Mouse (Mus musculus) left cerebral cortex, adult 11 months (tissue): ENCODE measurements around the gene Tmem131l.
A peak's percentile ranks its signal among the peaks of the same experiment; 100 is the strongest.

Experiments
- DNase-seq: peaks from one replicate; pipeline ENCODE4 v3.0.0; 2022; ENCODE audit warnings: low spot score

Tmem131l gene

DNA sequence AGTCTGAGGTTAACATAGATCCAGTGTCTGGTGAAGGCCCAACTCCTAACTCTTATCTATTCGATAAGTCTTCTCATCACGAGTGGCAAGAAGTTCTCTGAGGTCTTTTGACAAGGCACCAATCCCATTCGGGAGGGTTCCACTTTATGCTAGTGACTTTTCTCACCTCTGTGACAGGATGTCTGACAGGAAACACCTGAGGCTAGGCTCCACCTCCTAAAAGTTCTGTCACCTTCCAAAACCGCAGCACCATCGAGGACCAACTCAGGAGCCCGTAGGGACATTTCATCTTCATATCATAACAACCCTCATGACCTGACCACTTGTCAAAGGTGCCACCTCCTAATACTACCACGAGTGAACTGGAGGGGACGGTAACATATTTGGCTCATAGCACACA is 6.2 kb upstream of the Tmem131l start:
- DNase-seq = no peak

DNA sequence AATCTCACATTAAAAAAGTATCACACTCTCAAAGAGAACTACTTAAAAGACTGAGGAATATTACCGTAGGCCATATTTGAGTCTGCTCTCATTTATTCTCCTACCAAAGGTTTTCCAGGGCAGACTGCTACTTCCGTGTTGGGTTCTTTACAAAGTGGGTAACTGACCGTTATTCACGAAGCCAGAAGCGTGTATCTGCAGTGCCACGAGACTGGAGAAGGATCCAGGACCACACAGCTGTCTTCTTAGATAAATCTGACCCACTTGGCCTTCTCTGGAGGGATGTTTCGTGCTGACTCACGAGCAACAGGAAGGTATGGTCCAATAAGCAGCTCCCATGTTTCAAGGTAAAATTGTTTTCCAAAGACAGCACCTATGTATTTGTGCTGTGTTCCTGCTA is 1.8 kb upstream of the Tmem131l start:
- DNase-seq = no peak

DNA sequence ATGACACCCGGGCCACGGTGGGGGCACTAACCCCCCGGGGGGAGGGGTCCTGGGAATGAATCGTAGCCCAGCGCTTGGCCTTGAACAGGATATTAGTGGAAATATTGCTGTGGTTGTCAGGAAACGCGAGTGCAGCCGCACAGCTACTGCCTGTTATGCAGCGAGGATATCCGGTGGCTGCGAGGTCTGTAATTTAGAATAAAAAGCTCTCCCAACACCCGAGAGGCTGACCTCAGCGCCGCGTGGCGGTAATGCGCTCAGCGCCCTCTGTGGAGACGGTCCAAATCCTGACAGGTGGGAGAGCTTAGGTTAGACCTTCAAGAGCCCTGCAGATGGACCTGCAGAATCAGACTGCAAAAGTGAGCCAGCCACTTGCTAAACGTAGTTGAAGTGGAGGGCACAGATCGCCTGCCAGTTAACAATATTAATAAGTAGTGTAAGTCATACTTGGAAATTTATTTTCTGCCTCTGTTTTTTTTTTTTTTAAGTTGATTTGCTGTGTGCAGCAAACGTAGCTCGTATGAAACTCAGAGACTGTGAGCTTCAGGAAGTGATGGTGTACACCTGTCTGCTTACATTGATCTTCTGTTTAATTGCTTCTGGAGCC is 604 bp upstream of the Tmem131l start:
- no peak for DNase-seq

DNA sequence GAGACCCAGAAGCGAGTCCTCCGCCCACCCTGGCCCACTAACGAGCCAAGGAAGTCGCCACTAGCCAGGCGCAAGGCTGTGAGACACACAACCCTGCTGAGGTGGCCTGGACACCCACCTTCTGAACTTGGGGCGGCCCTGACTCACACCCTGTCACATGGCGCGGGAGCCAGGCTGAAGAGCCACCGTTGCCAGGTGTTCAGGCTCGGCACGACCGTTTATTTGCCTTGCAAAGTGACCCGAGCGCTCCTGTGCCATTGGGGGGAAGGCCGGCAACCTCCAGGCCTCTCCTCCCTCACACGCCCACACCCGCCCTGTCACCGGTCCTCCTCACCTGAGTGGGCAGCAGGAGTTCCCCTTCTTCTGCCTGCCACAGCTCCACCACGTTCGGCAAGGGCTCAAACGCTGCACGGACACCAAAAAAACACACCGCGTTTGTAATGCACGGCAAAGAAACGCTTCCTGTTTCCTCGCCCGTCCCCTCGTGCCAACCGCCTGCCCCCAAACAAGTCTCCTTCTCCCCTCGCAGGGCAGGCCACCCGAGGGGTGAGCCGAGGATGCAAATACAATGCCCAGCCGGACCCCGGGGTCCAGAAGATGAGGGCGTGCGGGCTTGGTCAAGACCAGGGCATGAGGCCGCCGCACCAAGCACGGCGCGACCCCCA is 862 bp downstream of the Tmem131l start:
- DNase-seq = peak; percentile 10

DNA sequence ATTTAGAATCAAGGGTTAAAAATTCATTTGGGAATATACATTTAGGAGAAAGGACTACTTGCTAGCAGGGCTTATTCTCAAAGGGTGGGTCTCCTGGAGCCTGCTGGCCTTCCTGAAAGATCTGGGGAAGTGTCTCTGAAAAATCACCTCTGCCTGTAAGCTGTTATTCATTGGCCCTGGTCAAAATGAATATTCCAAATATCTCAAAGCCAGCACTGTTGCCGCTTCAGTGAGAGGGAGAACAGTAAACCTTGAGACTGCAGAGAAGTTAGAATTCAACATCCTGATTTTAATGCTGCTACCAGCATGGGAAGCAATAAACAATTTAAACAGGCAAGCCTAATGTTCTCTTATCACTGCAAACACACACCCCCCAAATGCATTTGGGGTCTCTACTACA is 1.8 kb downstream of the Tmem131l start:
- no peak for DNase-seq

DNA sequence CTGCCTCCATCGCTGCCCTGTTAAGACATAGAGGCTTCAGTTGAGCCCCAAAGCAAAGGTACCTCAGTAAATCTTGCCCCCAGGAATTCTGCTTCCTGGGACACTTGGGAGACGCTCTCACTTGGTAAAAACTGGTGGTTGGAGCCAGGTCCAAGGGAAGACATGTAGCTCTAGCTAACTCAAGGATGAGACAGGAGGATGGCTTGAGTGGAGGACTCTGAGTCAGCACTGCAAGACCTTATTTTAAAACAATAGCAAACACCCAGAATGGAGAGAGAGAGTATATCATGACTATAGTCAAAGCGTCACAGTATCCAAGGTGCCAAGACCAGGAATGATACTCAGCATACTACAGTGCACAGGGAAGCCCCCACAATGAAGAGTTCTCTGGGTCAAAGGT is 2.4 kb downstream of the Tmem131l start:
- no peak for DNase-seq

DNA sequence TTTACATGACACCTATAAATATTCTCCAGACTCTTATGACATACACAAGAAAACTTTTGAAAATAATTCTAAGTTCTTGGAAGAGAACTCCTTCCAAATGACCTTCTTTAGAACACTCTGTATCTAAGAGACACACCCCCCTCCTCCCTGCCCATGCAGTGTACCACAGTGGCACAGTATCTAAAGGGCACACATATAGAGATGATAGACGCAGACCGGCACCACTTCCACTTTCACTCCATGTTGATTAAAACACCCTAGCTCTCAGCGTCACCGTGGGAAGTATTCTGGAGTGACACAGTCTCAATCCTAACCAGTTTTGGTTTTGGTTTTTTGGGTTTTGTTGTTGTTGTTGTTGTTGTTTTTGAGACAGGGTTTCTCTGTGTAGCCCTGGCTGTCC is 3.1 kb downstream of the Tmem131l start:
- no peak for DNase-seq

DNA sequence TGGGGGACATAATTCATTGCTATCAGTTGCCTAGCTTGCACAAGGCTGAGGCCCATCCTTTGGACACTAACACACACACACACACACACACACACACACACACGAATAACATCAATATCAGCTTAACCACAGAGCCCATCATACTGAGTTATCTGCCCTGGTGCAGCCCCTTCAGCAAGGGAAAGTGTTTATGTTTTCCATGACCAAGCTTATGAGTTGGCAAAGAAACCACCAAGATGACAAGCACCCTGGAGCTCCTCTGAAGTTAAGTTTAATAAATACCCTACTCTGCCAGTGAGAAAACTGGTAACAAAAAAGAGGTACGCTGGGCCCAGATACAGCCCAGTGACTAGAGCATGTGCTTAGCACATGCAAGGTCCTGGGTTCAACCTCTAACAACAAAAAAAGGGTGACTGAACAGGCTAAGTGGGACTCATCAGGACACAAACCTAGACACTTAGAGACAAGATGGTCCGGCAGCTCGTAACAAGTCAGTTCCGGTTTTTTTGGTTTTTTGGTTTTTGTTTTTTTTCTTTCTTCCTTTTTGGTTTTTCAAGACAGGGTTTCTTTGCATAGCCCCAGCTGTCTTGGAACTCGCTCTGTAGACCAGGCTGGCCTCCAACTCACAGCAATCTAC is 4.1 kb downstream of the Tmem131l start:
- no peak for DNase-seq

DNA sequence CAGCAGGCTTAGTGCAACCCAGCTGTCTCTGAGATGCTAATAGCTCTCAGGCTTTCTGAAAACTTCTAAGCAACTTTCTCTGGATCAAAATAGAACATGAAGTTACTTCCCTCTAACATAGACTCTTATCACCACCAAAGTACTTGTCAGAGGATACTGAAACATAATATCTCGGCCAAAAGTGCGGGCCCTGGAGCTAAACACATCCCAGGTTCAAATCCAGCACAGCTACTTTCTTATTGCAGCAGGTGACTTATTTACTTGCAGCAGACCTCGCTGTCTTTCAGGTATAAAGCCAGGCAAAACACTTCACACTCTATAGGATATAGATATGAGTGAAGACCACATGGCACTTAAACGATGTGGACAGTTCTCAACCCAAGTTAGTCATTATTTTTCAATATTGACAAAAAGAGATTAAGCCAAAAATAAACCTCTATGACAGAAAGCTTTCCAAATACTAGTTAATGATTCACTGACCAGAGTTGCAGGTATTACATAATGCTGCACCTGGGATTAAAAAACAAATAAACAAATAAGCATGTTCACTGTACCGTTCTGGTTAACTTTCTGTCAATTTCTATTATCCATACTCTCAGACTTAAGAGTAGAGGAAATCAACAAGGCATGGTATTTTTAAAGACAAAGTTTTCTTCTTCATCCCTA is 5.7 kb downstream of the Tmem131l start:
- DNase-seq = no peak

DNA sequence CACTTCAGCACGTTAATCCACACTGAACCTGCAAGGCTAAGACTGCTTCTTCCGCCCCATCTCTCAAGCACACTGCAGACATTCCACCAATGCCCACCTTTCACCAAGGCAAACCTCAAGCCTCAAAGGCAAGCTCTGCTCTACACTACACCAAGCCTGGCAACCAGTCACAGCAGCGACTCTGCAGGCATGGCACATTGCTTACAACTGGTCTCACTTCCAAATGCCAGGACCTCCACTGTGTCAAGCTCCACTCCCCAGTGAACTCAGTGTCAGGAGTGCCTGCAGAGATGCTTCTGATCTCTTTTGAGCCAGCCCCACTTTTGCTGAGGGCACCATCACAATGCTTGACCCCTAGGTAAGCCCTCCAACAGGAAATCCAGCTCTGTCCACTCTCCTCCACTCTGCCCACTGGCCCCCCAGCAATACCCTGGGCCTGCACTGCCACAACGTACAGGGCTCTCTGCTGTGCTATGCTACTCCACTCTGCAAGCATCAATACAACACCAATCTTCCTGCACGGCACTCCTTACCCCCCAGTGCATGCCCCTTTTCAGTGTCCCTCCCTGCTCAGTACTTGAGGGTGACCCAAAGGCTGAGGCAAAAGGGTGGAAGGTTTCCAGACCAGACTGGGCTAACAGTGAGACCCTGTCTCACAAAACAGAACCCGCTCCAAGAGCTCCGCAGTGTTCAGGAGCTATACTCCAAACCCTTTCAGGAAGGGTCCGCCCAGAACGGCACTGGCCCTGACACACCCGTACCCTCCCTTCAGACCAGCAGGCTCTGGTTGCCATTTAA is 6.8 kb downstream of the Tmem131l start:
- DNase-seq = no peak

DNA sequence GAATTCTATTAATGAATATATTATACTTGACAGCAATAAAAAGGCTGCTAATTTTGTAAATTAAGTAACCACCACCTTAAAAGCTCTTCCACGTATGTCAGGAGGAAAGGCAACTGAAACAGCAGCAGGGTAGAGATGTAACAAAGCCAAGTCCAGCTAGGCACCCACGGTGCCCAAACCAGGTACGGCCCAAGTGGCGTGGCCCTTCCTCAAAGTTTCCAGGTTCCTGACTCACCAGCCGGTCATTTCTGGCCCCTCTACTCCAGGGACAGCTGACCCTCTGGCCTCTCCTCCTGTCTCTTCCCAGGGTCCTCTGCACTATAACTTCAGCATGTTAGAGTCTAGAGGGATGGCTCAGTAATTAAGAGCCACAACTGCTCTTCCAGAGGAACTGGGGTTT is 7.6 kb downstream of the Tmem131l start:
- no peak for DNase-seq

DNA sequence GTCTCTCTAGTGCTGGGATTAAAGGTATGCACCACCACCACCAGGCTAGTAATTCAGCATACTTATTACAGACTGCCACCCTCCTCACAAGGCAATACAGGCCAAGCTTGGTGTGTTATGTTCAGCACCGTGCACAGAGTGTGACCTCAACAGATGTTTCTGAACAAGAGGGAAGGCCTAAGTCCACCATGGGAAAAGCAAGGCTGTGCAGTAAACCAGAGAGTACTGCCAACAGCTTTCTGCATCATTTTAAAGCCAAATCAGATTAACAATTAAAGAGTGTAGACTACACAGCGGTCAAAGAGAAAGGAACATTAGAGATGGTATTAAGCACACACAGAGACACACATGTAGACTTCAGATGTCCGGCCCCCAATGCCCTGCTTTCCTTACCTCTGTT is 8.8 kb downstream of the Tmem131l start:
- DNase-seq = no peak

DNA sequence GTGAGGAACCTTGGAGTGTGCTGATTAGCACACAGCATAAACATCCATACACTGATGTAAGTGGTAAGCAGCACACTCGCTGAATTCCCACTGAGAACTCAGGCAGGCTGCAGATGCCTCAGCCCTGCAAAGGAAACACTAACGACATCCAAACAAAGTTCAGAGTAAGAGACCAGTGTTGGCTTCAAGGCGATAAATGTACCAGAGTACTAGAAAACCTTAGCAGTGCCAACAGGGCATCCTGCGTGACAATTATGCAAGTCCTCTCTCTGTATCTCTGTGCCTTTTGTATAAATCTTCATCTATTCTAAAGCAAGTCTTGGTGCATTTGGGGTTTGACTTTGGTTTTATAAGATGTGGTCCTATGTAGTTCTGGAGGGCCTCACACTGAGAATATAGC is 11.0 kb downstream of the Tmem131l start:
- no peak for DNase-seq

DNA sequence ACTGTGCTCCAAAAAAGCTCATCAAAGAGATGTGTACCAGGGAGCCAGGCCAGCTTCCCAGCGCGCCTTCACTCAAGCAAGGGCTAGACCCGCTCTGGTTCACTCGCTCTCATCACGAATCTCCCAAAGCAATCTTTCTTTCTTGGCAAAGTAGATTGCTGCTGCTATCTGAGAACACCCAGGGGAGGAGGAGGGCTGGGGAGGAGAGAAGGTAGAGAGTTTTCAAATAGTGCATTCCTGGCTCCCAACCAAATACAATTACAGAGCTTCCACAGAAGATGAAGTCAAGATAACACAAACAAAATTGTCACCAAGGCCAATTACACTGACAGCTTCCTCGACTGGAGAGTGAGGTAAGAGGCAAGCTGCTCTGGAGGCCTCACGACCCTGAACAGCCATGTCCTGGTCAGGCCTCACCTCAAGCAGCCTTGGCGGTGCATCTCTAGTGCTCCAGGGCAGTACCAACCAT is 12.2 kb downstream of the Tmem131l start:
- no peak for DNase-seq

DNA sequence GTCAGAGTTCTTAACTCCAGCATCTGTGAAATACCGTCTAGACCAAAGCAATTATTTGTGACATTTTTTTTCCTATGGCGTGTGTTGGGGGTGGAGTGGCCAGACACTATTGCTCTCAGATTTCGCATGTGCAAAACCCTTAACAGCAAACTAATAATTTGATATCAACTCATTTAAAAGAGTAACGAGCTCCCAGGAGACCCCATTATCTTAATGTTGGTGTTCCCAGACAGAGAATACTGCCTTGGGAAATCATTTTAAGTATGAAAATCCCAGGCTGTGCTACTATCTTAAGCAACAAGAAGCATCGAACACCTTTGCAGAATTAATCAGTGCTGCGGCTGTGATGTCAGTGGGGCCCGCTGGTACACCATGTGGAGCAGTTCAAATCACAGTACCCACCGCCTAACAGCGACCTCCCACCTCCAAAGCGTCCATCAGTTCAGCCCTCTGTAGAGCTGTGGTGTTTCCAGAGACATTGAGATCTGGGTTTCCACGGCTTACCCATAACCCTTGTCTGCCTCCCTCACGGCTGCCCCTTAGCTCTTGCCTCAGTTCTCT is 15.4 kb downstream of the Tmem131l start:
- no peak for DNase-seq

DNA sequence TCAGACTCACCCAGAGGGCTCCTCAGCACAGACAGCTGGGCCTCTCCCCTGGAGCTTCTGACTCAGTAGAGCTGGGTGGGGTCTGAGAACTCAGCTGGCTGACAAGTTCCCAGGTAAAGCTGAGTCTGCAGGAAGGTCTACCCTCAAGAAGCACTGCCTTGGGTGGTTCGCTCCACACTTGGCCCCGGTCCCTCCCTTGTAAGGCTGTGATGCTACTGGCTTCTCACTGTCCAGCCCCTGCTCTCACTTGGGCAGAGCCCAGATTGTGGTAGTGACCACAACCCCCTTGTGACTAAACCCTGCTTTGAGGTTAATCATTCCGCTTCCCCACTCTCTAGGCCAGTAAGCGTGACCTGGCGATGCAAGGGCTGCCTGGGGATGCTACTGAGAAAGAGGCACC is 17.3 kb downstream of the Tmem131l start:
- DNase-seq = no peak

DNA sequence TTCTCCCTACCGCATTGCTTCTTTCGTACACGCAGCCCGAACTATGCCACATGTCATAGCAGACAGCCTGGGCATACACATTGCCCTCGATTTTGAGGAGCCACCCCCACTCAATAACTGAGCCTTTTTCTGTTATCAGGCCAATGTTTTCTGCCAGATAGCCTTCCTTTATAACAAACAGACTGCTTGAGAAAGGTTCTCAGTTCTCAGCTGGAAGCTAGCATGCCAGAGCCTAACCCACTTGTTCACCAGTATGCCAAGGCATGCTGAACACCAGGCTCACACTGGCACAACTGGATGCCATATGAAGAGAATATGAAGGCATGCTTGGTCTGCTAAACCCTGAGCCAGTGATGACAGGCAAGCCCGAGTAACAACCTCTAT is 17.8 kb downstream of the Tmem131l start:
- DNase-seq = no peak

DNA sequence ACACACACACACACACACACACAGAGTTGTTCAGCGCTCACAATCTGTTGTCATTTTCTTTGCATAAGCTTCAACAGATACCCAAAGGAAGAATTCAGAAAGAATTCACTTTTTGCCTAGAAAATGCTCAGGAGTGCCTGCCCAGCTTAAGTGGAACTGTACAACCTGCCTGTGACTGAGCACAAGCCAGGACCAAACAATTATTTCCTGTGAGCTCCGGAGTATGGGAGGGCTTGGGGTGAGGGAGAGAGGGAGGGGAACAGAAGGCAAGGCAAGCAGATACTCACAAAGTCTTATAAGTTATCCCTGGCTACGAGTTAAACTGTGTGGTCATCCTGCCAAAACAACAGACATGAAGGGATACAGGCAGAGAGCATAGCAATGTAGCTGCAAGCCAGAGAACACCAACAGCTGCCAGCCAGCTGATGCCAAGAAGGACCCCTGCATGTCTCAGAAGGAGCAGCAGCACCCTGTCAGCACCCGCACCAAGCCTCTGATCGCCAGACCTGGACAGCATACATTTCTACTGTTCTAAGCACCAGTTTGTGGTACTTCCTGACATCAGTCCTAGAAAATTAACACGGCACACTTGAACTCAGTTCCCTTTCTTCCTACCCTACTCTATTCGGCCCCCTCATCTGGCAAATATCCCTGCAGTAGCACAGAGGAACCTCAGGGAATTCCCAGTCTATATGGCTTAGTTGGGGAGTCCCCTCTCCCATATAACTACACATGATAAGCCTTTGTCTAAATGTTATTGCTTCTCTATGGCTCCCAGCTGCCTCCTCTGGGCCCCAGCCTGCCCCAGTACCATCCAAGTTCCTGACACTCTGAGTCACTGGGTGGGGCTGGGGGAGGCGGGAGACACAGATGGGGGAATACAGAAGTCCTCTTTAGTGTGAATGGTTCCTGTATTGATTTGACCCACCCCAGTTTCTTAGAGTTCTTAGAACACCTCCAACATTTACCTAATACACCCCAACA is 18.5 kb downstream of the Tmem131l start:
- no peak for DNase-seq

DNA sequence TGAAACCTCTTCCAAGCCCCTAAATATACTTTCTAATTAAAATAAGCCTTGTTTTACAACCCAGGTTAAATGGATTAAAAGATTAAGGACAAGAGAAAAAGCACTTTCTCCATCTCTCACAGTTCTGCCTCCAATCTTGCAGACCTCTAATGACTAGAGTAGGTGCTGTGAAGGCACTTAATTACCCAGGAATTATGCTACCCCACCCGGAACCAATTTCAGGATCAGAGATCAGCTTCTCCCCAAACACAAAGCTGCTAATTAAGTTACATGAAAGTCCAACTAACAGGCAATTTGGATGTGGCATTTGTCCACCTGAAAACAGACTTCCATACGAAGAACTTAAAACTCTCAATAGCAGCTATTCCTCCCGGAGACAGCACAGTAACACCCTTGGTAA is 19.4 kb downstream of the Tmem131l start:
- no peak for DNase-seq

DNA sequence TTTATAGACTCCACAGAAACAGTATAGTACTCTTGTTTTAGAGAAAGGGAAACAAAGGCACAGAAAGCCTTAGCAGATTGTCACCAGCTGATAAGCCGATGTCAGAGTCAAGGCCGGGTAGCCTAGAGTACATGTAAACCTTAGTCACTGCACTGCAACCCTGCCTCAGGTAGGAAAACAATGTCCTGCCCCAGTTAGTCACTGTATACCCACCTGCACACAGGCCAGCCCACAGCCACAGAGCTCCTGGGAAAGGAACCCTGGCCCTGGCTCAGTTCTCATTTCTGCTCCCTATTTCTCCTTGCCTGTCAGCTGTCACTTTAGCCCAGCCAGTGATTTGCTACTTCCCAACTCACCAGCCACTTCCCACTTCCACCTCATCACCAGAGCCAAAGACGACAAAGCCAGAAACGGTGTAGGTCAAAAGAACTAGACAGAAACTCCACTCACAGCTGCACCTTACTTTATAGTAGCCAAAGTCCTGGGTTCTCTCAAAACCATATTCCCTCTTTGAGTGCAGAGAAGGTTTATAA is 24.4 kb downstream of the Tmem131l start:
- no peak for DNase-seq
